In genomic region chr19:11107746-11108145, GRCm38 (mm10) we compare ENCODE assay signal across 11 mouse cellular contexts. TPM values are rescaled to one million over a fixed set of nuclear protein-coding genes. Genes with fewer than 3 reads are reported as not detected.
A peak's percentile ranks its signal among the peaks of the same experiment; 100 is the strongest.
DNase-seq lines count a peak whose midpoint lies in the region; ATAC-seq and TF ChIP-seq lines count a peak whose summit lies in the region.
"Had no signal": no experiment of that assay in that cellular context is flagged by ENCODE, and none has a peak within 500 bp of the region (broad histone marks: within the 10 kb centered on the region; RNA-seq: fewer than 3 reads in every experiment).

No protein-coding gene starts in this region.

- H3K9me3 ChIP-seq in liver, embryonic 16.5 days (replicated peaks; ENCODE audit: control insufficient read depth, low read length) = no peaks in the 10 kb centered on the region
- H3K9me3 ChIP-seq in lung, postnatal 0 days (ENCODE audit: low read length) = no peaks in the 10 kb centered on the region
- no peaks in the 10 kb centered on the region for H3K9me3 ChIP-seq in stomach, postnatal 0 days (ENCODE audit: control insufficient read depth, low read length)
- H3K9me3 ChIP-seq: liver, embryonic 15.5 days had no signal

- no peak for TF ChIP-seq CTCF in bone marrow, adult 2 months (IDR thresholded peaks at IDR 0.05; ENCODE audit: control insufficient read depth, insufficient read depth, low read length)
- no peak for TF ChIP-seq CTCF in lung, postnatal 0 days (IDR thresholded peaks at IDR 0.05)
- TF ChIP-seq CTCF in stomach, postnatal 0 days (IDR thresholded peaks at IDR 0.05; ENCODE audit: low read depth) = no peak

- 27% methylated on average over 3 of the region's 3 CpGs for WGBS in liver, embryonic 16.5 days (ENCODE audit: insufficient replicate concordance)
- 8% methylated on average over 3 of the region's 3 CpGs for WGBS in bone marrow, adult 2 months
- WGBS in lung, postnatal 0 days = 34% methylated on average over 3 of the region's 3 CpGs
- WGBS in stomach, postnatal 0 days = 29% methylated on average over 3 of the region's 3 CpGs

- H3K4me2 ChIP-seq in liver, embryonic 16.5 days (ENCODE audit: low read depth, low read length) = no peak overlapping the region
- H3K4me2 ChIP-seq in lung, postnatal 0 days (replicated peaks; ENCODE audit: low read depth, low read length) = no peak overlapping the region
- no peak overlapping the region for H3K4me2 ChIP-seq in stomach, postnatal 0 days (replicated peaks; ENCODE audit: low read depth)
- H3K4me2 ChIP-seq: liver, embryonic 15.5 days had no signal

- 0 out of 2 replicates have a peak, but pooled peaks have one; percentile 16 for ATAC-seq in liver, embryonic 16.5 days (ENCODE audit: low read depth)
- ATAC-seq in lung, postnatal 0 days = peak; percentile 84
- ATAC-seq in stomach, postnatal 0 days (ENCODE audit: low FRiP score, low TSS enrichment) = peak; percentile 53

- no peaks in the 10 kb centered on the region; the same call in 1 of the 2 replicates for H3K4me1 ChIP-seq in liver, embryonic 16.5 days (ENCODE audit: control insufficient read depth, low read depth, low read length)
- no peaks in the 10 kb centered on the region for H3K4me1 ChIP-seq in bone marrow, adult 2 months (ENCODE audit: control insufficient read depth, insufficient read depth, low read length)
- H3K4me1 ChIP-seq in lung, postnatal 0 days (ENCODE audit: insufficient read depth, low read depth, low read length) = no peaks in the 10 kb centered on the region
- no peaks in the 10 kb centered on the region for H3K4me1 ChIP-seq in stomach, postnatal 0 days (replicated peaks; ENCODE audit: control insufficient read depth, insufficient read depth)
- H3K4me1 ChIP-seq: liver, embryonic 15.5 days had no signal

- DNase-seq in liver (no peak), MN1 (ENCODE audit: low spot score) (no peak)
- DNase-seq in lung, postnatal 0 days (ENCODE audit: low spot score) = peak; percentile 81
- DNase-seq in stomach, postnatal 0 days (ENCODE audit: low spot score) = no peak
- DNase-seq in thymus, postnatal 4 days = no peak
- DNase-seq: cerebellum, adult 9-11 months had no signal

- H3K27me3 ChIP-seq in liver, embryonic 16.5 days (ENCODE audit: control insufficient read depth, insufficient read depth, low read depth, low read length) = no peaks in the 10 kb centered on the region
- no peaks in the 10 kb centered on the region for H3K27me3 ChIP-seq in lung, postnatal 0 days (replicated peaks; ENCODE audit: insufficient read depth, low read length)
- H3K27me3 ChIP-seq in stomach, postnatal 0 days (ENCODE audit: control insufficient read depth, insufficient read depth, low read length) = no peaks in the 10 kb centered on the region
- H3K27me3 ChIP-seq: liver, embryonic 15.5 days had no signal

- peak; percentile 50; the same call in 1 of the 2 replicates for TF ChIP-seq EP300 in lung, postnatal 0 days (IDR thresholded peaks at IDR 0.05)
- TF ChIP-seq EP300 in stomach, postnatal 0 days (optimal IDR thresholded peaks at IDR 0.05) = no peak

- H3K27ac ChIP-seq in liver, embryonic 16.5 days (ENCODE audit: low read length) = no peak overlapping the region; the same call in 1 of the 2 replicates
- peak overlapping the region; percentile 32; the same call in 1 of the 2 replicates for H3K27ac ChIP-seq in bone marrow, adult 2 months (ENCODE audit: control insufficient read depth, insufficient read depth, low read depth, low read length, poor library complexity)
- no peak overlapping the region for H3K27ac ChIP-seq in lung, postnatal 0 days (ENCODE audit: low read length)
- H3K27ac ChIP-seq in stomach, postnatal 0 days (replicated peaks) = no peak overlapping the region
- H3K27ac ChIP-seq: liver, embryonic 15.5 days had no signal

- no peaks in the 10 kb centered on the region for H3K36me3 ChIP-seq in liver, embryonic 16.5 days (ENCODE audit: control insufficient read depth, insufficient read depth)
- no peaks in the 10 kb centered on the region for H3K36me3 ChIP-seq in lung, postnatal 0 days (ENCODE audit: insufficient read depth, low read length)
- H3K36me3 ChIP-seq in stomach, postnatal 0 days (ENCODE audit: control insufficient read depth, insufficient read depth, low read length) = no peaks in the 10 kb centered on the region
- H3K36me3 ChIP-seq: liver, embryonic 15.5 days had no signal

- H3K9ac ChIP-seq in liver, embryonic 16.5 days (ENCODE audit: low read depth, low read length) = no peak overlapping the region
- no peak overlapping the region for H3K9ac ChIP-seq in lung, postnatal 0 days (replicated peaks; ENCODE audit: low read depth)
- H3K9ac ChIP-seq in stomach, postnatal 0 days (ENCODE audit: low read length) = no peak overlapping the region
- H3K9ac ChIP-seq: liver, embryonic 15.5 days had no signal

- no peak overlapping the region for H3K4me3 ChIP-seq in liver, embryonic 16.5 days (ENCODE audit: low read depth, low read length)
- no peak overlapping the region for H3K4me3 ChIP-seq in bone marrow, adult 2 months (replicated peaks; ENCODE audit: control insufficient read depth, low read depth, low read length)
- H3K4me3 ChIP-seq in lung, postnatal 0 days (ENCODE audit: low read depth, low read length) = no peak overlapping the region
- no peak overlapping the region for H3K4me3 ChIP-seq in stomach, postnatal 0 days (ENCODE audit: low read depth, low read length)
- H3K4me3 ChIP-seq: liver, embryonic 15.5 days had no signal

- TF ChIP-seq POLR2A in bone marrow, adult 2 months (IDR thresholded peaks at IDR 0.05; ENCODE audit: borderline replicate concordance, control insufficient read depth, low read depth, low read length) = no peak

RNA-seq across cellular contexts. Expression of gene 1700017D01Rik, which starts 22.9 kb away (rescaled TPM):
- not detected in 2 replicates for polyA plus RNA-seq in liver, embryonic 16.5 days (2015; fragmentation: Nextera tagmentation; extraction: Ambion mirVana)
- polyA plus RNA-seq in bone marrow, adult 2 months (2011; ENCODE audit: insufficient read depth, insufficient read length, low replicate concordance, missing spikeins) = not detected in 2 replicates
- polyA plus RNA-seq in lung, postnatal 0 days (2015; fragmentation: Nextera tagmentation; extraction: Ambion mirVana) = not detected in 2 replicates
- 0.08 TPM in 1 of 2 replicates, not detected in the other for polyA plus RNA-seq in stomach, postnatal 0 days (2015; fragmentation: Nextera tagmentation; extraction: Ambion mirVana)
- polyA plus RNA-seq: liver, embryonic 15.5 days; neural tube, embryonic 11.5 days; spleen, adult 2 months had no signal

RNA-seq across cellular contexts. Expression of gene Ms4a8a, which starts 26.8 kb away (rescaled TPM):
- polyA plus RNA-seq in liver, embryonic 16.5 days (2015; fragmentation: Nextera tagmentation; extraction: Ambion mirVana) = 0.19 and 0.20 TPM in 2 replicates
- 7.3 and 12.7 TPM in 2 replicates for polyA plus RNA-seq in bone marrow, adult 2 months (2011; ENCODE audit: insufficient read depth, insufficient read length, low replicate concordance, missing spikeins)
- 3.3 and 4.5 TPM in 2 replicates for polyA plus RNA-seq in lung, postnatal 0 days (2015; fragmentation: Nextera tagmentation; extraction: Ambion mirVana)
- polyA plus RNA-seq in stomach, postnatal 0 days (2015; fragmentation: Nextera tagmentation; extraction: Ambion mirVana) = 21.0 and 22.3 TPM in 2 replicates
- polyA plus RNA-seq: neural tube, embryonic 11.5 days had no signal

RNA-seq across cellular contexts. Expression of gene 1700025F22Rik, which starts 57.4 kb away (rescaled TPM):
- not detected in 2 replicates for polyA plus RNA-seq in liver, embryonic 16.5 days (2015; fragmentation: Nextera tagmentation; extraction: Ambion mirVana)
- not detected in 2 replicates for polyA plus RNA-seq in bone marrow, adult 2 months (2011; ENCODE audit: insufficient read depth, insufficient read length, low replicate concordance, missing spikeins)
- not detected in 2 replicates for polyA plus RNA-seq in lung, postnatal 0 days (2015; fragmentation: Nextera tagmentation; extraction: Ambion mirVana)
- not detected in 2 replicates for polyA plus RNA-seq in stomach, postnatal 0 days (2015; fragmentation: Nextera tagmentation; extraction: Ambion mirVana)
- polyA plus RNA-seq: liver, embryonic 15.5 days; neural tube, embryonic 11.5 days; spleen, adult 2 months had no signal

Comparison
In these comparisons a context has a peak if more than half of its experiments do, and no peak if none do; other contexts are left out.
1. ATAC-seq: peak in every context shown above with its lines; median percentile 84 in lung, postnatal 0 days; 53 in stomach, postnatal 0 days; 16 in liver, embryonic 16.5 days.